7 mouse cellular contexts compared by ENCODE assay signal in genomic region chr10:80881301-80881700, GRCm38 (mm10). TPM values are rescaled to one million over a fixed set of nuclear protein-coding genes. Genes with fewer than 3 reads are reported as not detected.
DNase-seq lines count a peak whose midpoint lies in the region; ATAC-seq and TF ChIP-seq lines count a peak whose summit lies in the region.

No protein-coding gene starts in this region.

- no peak for ATAC-seq in midbrain, embryonic 14.5 days (ENCODE audit: low FRiP score, low TSS enrichment)
- no peak for ATAC-seq in midbrain, embryonic 15.5 days (replicated peaks)
- ATAC-seq in lung, postnatal 0 days = peak; percentile 41; the same call in 1 of the 2 replicates

- no peaks in the 10 kb centered on the region for H3K9me3 ChIP-seq in midbrain, embryonic 14.5 days (ENCODE audit: control insufficient read depth, low read length)
- no peaks in the 10 kb centered on the region for H3K9me3 ChIP-seq in midbrain, embryonic 15.5 days
- no peaks in the 10 kb centered on the region for H3K9me3 ChIP-seq in lung, postnatal 0 days (ENCODE audit: low read length)

- H3K4me1 ChIP-seq in midbrain, embryonic 14.5 days (ENCODE audit: control insufficient read depth, insufficient read depth, low read length) = no peaks in the 10 kb centered on the region
- H3K4me1 ChIP-seq in midbrain, embryonic 15.5 days = no peaks in the 10 kb centered on the region
- no peaks in the 10 kb centered on the region for H3K4me1 ChIP-seq in cortical plate, adult 2 months (ENCODE audit: control insufficient read depth, insufficient read depth, low read length)
- H3K4me1 ChIP-seq in lung, postnatal 0 days (ENCODE audit: insufficient read depth, low read depth, low read length) = no peaks in the 10 kb centered on the region

- H3K4me3 ChIP-seq in midbrain, embryonic 14.5 days (replicated peaks; ENCODE audit: low read depth, low read length) = no peak overlapping the region
- no peak overlapping the region for H3K4me3 ChIP-seq in midbrain, embryonic 15.5 days
- H3K4me3 ChIP-seq in cortical plate, adult 2 months (ENCODE audit: insufficient read depth, low read length) = no peak overlapping the region
- no peak overlapping the region for H3K4me3 ChIP-seq in lung, postnatal 0 days (ENCODE audit: low read depth, low read length)

- H3K9ac ChIP-seq in midbrain, embryonic 14.5 days (replicated peaks; ENCODE audit: low read length) = no peak overlapping the region
- no peak overlapping the region for H3K9ac ChIP-seq in midbrain, embryonic 15.5 days
- H3K9ac ChIP-seq in lung, postnatal 0 days (replicated peaks; ENCODE audit: low read depth) = no peak overlapping the region

- WGBS in midbrain, embryonic 14.5 days = 26% methylated on average over 10 of the region's 10 CpGs
- WGBS in midbrain, embryonic 15.5 days = 30% methylated on average over 10 of the region's 10 CpGs
- WGBS in lung, postnatal 0 days = 20% methylated on average over 10 of the region's 10 CpGs

- H3K27ac ChIP-seq in midbrain, embryonic 14.5 days (replicated peaks; ENCODE audit: low read depth, low read length) = no peak overlapping the region
- H3K27ac ChIP-seq in midbrain, embryonic 15.5 days = no peak overlapping the region
- no peak overlapping the region for H3K27ac ChIP-seq in cortical plate, adult 2 months (ENCODE audit: insufficient read depth, low read length)
- H3K27ac ChIP-seq in lung, postnatal 0 days (ENCODE audit: low read length) = no peak overlapping the region

- intact Hi-C loops in heart, postnatal 36 days (cut with DNase I) = loop anchor here (1.0 kb wide), 1 partner anchor 114 kb away; no protein-coding TSS in a partner anchor

- H3K27me3 ChIP-seq in midbrain, embryonic 14.5 days (ENCODE audit: control insufficient read depth, insufficient read depth, low read length) = no peaks in the 10 kb centered on the region
- H3K27me3 ChIP-seq in midbrain, embryonic 15.5 days (replicated peaks) = no peaks in the 10 kb centered on the region; the same call in 1 of the 2 replicates
- H3K27me3 ChIP-seq in lung, postnatal 0 days (replicated peaks; ENCODE audit: insufficient read depth, low read length) = no peaks in the 10 kb centered on the region

- TF ChIP-seq CTCF in cortical plate, adult 2 months (IDR thresholded peaks at IDR 0.05; ENCODE audit: extremely low read depth, insufficient read depth, low read length) = peak; percentile 54
- TF ChIP-seq CTCF in lung, postnatal 0 days (IDR thresholded peaks at IDR 0.05) = peak; percentile 85

- TF ChIP-seq EP300 in lung, postnatal 0 days (IDR thresholded peaks at IDR 0.05) = no peak

- H3K36me3 ChIP-seq in midbrain, embryonic 14.5 days (ENCODE audit: control insufficient read depth, insufficient read depth, low read length) = no peaks in the 10 kb centered on the region
- no peaks in the 10 kb centered on the region for H3K36me3 ChIP-seq in midbrain, embryonic 15.5 days (replicated peaks)
- no peaks in the 10 kb centered on the region for H3K36me3 ChIP-seq in lung, postnatal 0 days (ENCODE audit: insufficient read depth, low read length)

- no peak for TF ChIP-seq POLR2A in cortical plate, adult 2 months (IDR thresholded peaks at IDR 0.05; ENCODE audit: extremely low read depth, insufficient read depth, low read length)

- H3K4me2 ChIP-seq in midbrain, embryonic 14.5 days (ENCODE audit: low read length) = no peak overlapping the region
- no peak overlapping the region for H3K4me2 ChIP-seq in midbrain, embryonic 15.5 days
- H3K4me2 ChIP-seq in lung, postnatal 0 days (replicated peaks; ENCODE audit: low read depth, low read length) = no peak overlapping the region

- DNase-seq in midbrain, embryonic 14.5 days = peak; percentile 70
- peak; percentile 72 to 90 for DNase-seq in adrenal gland, adult (ENCODE audit: inconsistent age in 2 of 2, low spot score in 1 of 2)
- DNase-seq in heart, postnatal 36 days = peak; percentile 66 to 84
- DNase-seq in lung, postnatal 0 days (ENCODE audit: low spot score) = peak; percentile 62
- peak; percentile 51 to 78 for DNase-seq in spleen, adult 18-20 months

RNA-seq across cellular contexts. Expression of gene Tmprss9, which starts 9.7 kb away (rescaled TPM):
- polyA plus RNA-seq in midbrain, embryonic 14.5 days (2014; fragmentation: Nextera tagmentation; extraction: Ambion mirVana) = 0.26 TPM in 1 of 2 replicates, not detected in the other
- polyA plus RNA-seq in midbrain, embryonic 15.5 days (2015; fragmentation: Nextera tagmentation; extraction: Ambion mirVana) = 0.23 and 0.41 TPM in 2 replicates
- polyA plus RNA-seq in cortical plate, adult 2 months (2012; rRNA removed) = 0.21 and 0.40 TPM in 2 replicates
- total RNA-seq in heart, postnatal 36 days (2021) = not detected
- polyA plus RNA-seq in lung, postnatal 0 days (2015; fragmentation: Nextera tagmentation; extraction: Ambion mirVana) = 0.04 TPM in 1 of 2 replicates, not detected in the other

RNA-seq across cellular contexts. Expression of gene Timm13, which starts 19.5 kb away (rescaled TPM):
- polyA plus RNA-seq in midbrain, embryonic 14.5 days (2014; fragmentation: Nextera tagmentation; extraction: Ambion mirVana) = 331 and 393 TPM in 2 replicates
- 318 and 330 TPM in 2 replicates for polyA plus RNA-seq in midbrain, embryonic 15.5 days (2015; fragmentation: Nextera tagmentation; extraction: Ambion mirVana)
- 207 and 219 TPM in 2 replicates for polyA plus RNA-seq in cortical plate, adult 2 months (2012; rRNA removed)
- 100 to 1,000 TPM; 129 to 145 TPM for total RNA-seq in heart, postnatal 36 days (2021)
- polyA plus RNA-seq in lung, postnatal 0 days (2015; fragmentation: Nextera tagmentation; extraction: Ambion mirVana) = 211 and 233 TPM in 2 replicates

RNA-seq across cellular contexts. Expression of gene Sppl2b, which starts 26.2 kb away (rescaled TPM):
- 60.5 and 62.7 TPM in 2 replicates for polyA plus RNA-seq in midbrain, embryonic 14.5 days (2014; fragmentation: Nextera tagmentation; extraction: Ambion mirVana)
- polyA plus RNA-seq in midbrain, embryonic 15.5 days (2015; fragmentation: Nextera tagmentation; extraction: Ambion mirVana) = 85.5 and 89.5 TPM in 2 replicates
- polyA plus RNA-seq in cortical plate, adult 2 months (2012; rRNA removed) = 94.2 and 96.5 TPM in 2 replicates
- 10 to 100 TPM; 15.6 to 19.1 TPM for total RNA-seq in heart, postnatal 36 days (2021)
- 26.5 and 26.8 TPM in 2 replicates for polyA plus RNA-seq in lung, postnatal 0 days (2015; fragmentation: Nextera tagmentation; extraction: Ambion mirVana)

RNA-seq across cellular contexts. Expression of gene Lsm7, which starts 26.3 kb away (rescaled TPM):
- 256 and 328 TPM in 2 replicates for polyA plus RNA-seq in midbrain, embryonic 14.5 days (2014; fragmentation: Nextera tagmentation; extraction: Ambion mirVana)
- polyA plus RNA-seq in midbrain, embryonic 15.5 days (2015; fragmentation: Nextera tagmentation; extraction: Ambion mirVana) = 214 and 222 TPM in 2 replicates
- polyA plus RNA-seq in cortical plate, adult 2 months (2012; rRNA removed) = 223 and 238 TPM in 2 replicates
- 10 to 100 TPM; 19.6 to 25.4 TPM for total RNA-seq in heart, postnatal 36 days (2021)
- 129 and 138 TPM in 2 replicates for polyA plus RNA-seq in lung, postnatal 0 days (2015; fragmentation: Nextera tagmentation; extraction: Ambion mirVana)

RNA-seq across cellular contexts. Expression of gene Lmnb2, which starts 36.7 kb away (rescaled TPM):
- 13.9 and 20.0 TPM in 2 replicates for polyA plus RNA-seq in midbrain, embryonic 14.5 days (2014; fragmentation: Nextera tagmentation; extraction: Ambion mirVana)
- polyA plus RNA-seq in midbrain, embryonic 15.5 days (2015; fragmentation: Nextera tagmentation; extraction: Ambion mirVana) = 46.9 and 48.9 TPM in 2 replicates
- polyA plus RNA-seq in cortical plate, adult 2 months (2012; rRNA removed) = 23.6 and 24.5 TPM in 2 replicates
- 1 to 10 TPM; 3.6 to 4.9 TPM for total RNA-seq in heart, postnatal 36 days (2021)
- polyA plus RNA-seq in lung, postnatal 0 days (2015; fragmentation: Nextera tagmentation; extraction: Ambion mirVana) = 6.9 and 7.3 TPM in 2 replicates
